Mouse (Mus musculus): Measurements from ENCODE around the gene Ripply2. TPM values are rescaled to one million over a fixed set of nuclear protein-coding genes. Genes with fewer than 3 reads are reported as not detected.

Gene Ripply2
- total RNA-seq, 1 experiment, result not detected

DNA sequence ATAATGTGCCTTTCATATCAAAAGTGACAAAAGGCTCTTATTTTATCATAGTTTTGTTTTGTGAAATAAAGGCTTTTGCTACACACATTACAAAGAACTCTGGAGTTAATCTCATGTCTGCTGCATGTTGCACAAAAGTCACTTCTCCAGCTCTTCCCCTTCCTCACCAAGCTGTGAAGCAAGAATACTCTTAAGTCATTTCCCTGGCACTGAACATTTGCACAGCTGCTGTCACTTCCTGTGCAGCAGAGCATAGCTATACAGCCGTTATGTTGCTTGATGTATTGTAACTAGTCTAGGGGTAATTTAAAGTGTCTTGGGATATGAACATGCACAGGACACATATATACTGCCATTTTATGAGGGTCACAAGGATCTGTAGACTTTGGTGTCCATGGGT, 52.8 kb downstream of the Ripply2 start:
- H3K9ac ChIP-seq (ENCODE audit: insufficient read depth, low read depth, low read length, poor library complexity, severe bottlenecking), result no peak overlapping the region
- TF ChIP-seq ZNF384 (IDR thresholded peaks at IDR 0.05; ENCODE audit: low read depth, low read length), result no peak
- TF ChIP-seq MAFK (IDR thresholded peaks at IDR 0.05; ENCODE audit: insufficient read depth, low read depth, low read length), result no peak
- no peak for TF ChIP-seq ZC3H11A (IDR thresholded peaks at IDR 0.05; ENCODE audit: borderline replicate concordance, low read depth, low read length)
- no peak for TF ChIP-seq HCFC1 (IDR thresholded peaks at IDR 0.05; ENCODE audit: borderline replicate concordance, insufficient read depth, low read length)
- no peak for TF ChIP-seq CHD2 (IDR thresholded peaks at IDR 0.05; ENCODE audit: low read depth, low read length)
- no peak for DNase-seq (ENCODE audit: low read depth, low spot score)
- no peak overlapping the region for H3K27ac ChIP-seq (ENCODE audit: insufficient read depth, low read depth, low read length, poor library complexity, severe bottlenecking)
- H3K4me1 ChIP-seq (ENCODE audit: control insufficient read depth in 2 of 2, insufficient read depth in 2 of 2, low read length in 2 of 2, poor library complexity in 1 of 2), result no peaks in the 10 kb centered on the region
- in situ Hi-C loops (cut with MboI; ENCODE audit: low sequenced_read_pairs in 2 of 2, unreplicated experiment in 2 of 2), result no loop called here
- no peaks in the 10 kb centered on the region for H3K9me3 ChIP-seq (ENCODE audit: control insufficient read depth, insufficient read depth, low read depth, low read length)
- H3K4me3 ChIP-seq (ENCODE audit: insufficient read depth in 1 of 2, low read depth in 1 of 2, low read length in 2 of 2, poor library complexity in 1 of 2, severe bottlenecking in 1 of 2), result no peak overlapping the region
- peaks cover 3% of the 10 kb centered on the region; the same call in 1 of the 2 replicates for H3K36me3 ChIP-seq (ENCODE audit: control insufficient read depth, insufficient read depth, low read length, poor library complexity, severe bottlenecking)

Other genes with a start within 250 kb of the Ripply2 start
- 0.79 and 0.80 TPM in 2 replicates for gene Snap91, start 134.9 kb upstream of the Ripply2 start, total RNA-seq (2012; rRNA removed)
- 16.0 and 27.9 TPM in 2 replicates for gene Cyb5r4, start 6.5 kb downstream of the Ripply2 start, total RNA-seq (2012; rRNA removed)
- gene Mrap2, start 128.8 kb downstream of the Ripply2 start, total RNA-seq (2012; rRNA removed), result not detected in 2 replicates
- 4.8 and 8.5 TPM in 2 replicates for gene Cep162, start 240.0 kb downstream of the Ripply2 start, total RNA-seq (2012; rRNA removed)